Mouse (Mus musculus): ENCODE measurements around the gene Plbd1. TPM values are rescaled to one million over a fixed set of nuclear protein-coding genes. Genes with fewer than 3 reads are reported as not detected.

Plbd1 gene
- polyA plus RNA-seq, 1 experiment from 2014 or later: 4.6 TPM

DNA sequence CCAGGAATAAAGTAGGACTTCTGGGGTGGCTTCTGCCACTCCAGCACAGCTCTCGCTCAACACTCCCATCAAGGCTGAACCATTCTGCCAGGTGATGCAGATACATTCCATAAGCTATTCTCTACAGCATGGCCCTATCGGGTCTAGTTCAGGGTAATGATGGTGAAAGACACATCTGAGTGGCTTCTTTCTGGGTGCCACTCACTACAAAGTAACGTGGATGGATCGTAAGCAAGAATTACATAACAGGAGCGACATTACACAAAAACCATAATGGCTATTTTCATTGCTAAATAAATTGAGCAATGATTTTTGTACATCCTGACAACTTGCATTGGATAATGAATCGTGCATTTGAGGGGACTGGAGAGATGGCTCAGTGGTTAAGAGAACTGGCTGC lies 13.2 kb upstream of the Plbd1 start:
- DNase-seq: no peak
- Histone ChIP-seq H3K4me1 (replicated peaks) (no peaks in the 10 kb centered on the region), H3K36me3 (no peaks in the 10 kb centered on the region), H3K27ac (no peak overlapping the region), H3K4me3 (replicated peaks) (no peak overlapping the region), H3K9ac (no peak overlapping the region), H3K27me3 (no peaks in the 10 kb centered on the region), H3K4me2 (no peak overlapping the region), H3K9me3 (replicated peaks) (no peaks in the 10 kb centered on the region; the same call in 1 of the 2 replicates)
- 77% methylated on average over 6 of the region's 6 CpGs for WGBS (ENCODE audit: insufficient replicate concordance)
- ATAC-seq (ENCODE audit: low read depth): no peak

DNA sequence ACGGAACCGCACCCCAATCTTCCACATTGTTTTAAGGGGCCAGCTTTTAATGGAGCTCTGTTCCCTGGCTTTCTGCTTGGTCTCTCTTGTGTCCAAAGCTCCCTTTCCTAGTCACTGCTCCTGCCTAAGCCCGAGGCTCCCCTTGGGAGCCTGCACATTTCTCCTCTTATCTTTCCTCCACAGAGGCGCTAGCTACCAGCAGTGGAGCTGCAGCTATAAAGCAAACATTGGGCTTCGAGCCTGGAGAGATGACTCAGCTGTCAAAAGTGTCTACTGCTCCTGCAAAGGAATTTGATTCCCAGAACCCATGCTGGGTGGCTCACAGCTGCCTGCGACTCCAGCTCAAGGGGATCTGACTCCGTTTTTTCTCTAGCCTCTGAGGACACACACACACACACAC lies 10.7 kb upstream of the Plbd1 start:
- no peak for DNase-seq
- Histone ChIP-seq H3K4me2 (no peak overlapping the region), H3K27me3 (no peaks in the 10 kb centered on the region), H3K4me3 (replicated peaks) (no peak overlapping the region), H3K4me1 (replicated peaks) (no peaks in the 10 kb centered on the region), H3K27ac (no peak overlapping the region), H3K9me3 (replicated peaks) (no peaks in the 10 kb centered on the region; the same call in 1 of the 2 replicates), H3K9ac (no peak overlapping the region), H3K36me3 (no peaks in the 10 kb centered on the region)
- no peak for ATAC-seq (ENCODE audit: low read depth)
- WGBS (ENCODE audit: insufficient replicate concordance): 36% methylated on average over 7 of the region's 7 CpGs

DNA sequence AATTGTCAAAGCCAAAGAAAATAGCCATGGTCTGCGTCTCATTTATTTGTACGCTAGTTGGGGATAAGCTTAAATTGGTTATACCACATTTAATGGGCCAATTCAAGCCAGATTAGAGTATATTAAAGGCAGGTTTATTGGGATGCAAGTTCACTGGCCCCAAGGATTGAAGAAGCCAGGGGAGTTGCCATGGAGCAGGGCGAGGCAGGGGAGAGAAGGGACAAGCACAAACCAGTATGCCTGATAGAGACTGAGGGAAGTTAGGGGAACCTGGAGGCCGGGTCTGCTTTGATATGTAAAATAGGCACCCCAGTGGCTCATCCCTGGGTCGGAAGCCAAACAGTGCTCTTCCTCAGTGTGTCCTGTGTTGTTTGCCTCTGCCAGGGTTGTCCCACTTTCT lies 7.5 kb upstream of the Plbd1 start:
- Histone ChIP-seq H3K4me1 (replicated peaks) (no peaks in the 10 kb centered on the region), H3K4me3 (replicated peaks) (no peak overlapping the region), H3K4me2 (no peak overlapping the region), H3K36me3 (no peaks in the 10 kb centered on the region), H3K9me3 (replicated peaks) (no peaks in the 10 kb centered on the region; the same call in 1 of the 2 replicates), H3K27me3 (no peaks in the 10 kb centered on the region), H3K9ac (no peak overlapping the region), H3K27ac (no peak overlapping the region)
- WGBS (ENCODE audit: insufficient replicate concordance): 64% methylated on average over 5 of the region's 5 CpGs
- ATAC-seq (ENCODE audit: low read depth) (no peak), DNase-seq (no peak)

DNA sequence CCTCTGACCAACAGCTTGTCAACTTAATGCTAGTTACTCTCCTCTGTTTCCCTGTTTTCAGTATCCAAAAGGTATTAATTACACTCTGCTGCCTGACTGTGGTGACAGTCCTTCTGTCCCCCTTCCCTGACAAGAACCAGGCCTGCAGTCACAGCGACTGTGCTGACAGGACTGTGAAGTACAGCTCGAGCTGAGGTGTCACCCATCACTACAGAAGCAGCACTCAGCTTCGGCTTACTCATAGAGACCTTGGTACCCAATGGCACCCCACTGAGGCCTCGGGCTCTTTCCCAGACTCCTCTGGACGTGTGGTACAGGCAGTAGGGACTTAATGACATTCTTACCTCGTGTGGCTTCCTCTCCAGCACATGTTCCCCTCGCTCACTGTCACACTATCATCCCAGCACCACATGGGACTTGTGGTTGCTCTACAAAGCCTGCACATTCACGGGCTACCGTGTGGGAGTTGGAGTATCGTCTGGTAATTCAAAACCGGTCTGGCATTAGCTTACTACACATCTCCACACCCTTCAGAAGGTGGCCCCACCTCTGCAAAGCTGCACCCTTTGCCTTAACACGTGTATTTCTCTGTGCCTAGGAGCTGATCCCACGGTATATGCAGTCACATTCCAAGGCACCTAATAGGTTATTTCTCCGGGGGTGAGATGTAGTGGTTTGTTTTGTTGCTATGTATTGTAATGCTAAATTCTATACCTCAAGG lies 6.7 kb upstream of the Plbd1 start:
- Histone ChIP-seq H3K27me3 (0 out of 2 replicates have a peak, but pooled peaks cover 4% of the 10 kb centered on the region), H3K9me3 (replicated peaks) (no peaks in the 10 kb centered on the region), H3K4me3 (replicated peaks) (no peak overlapping the region), H3K36me3 (no peaks in the 10 kb centered on the region), H3K4me1 (replicated peaks) (no peaks in the 10 kb centered on the region), H3K27ac (no peak overlapping the region), H3K9ac (no peak overlapping the region), H3K4me2 (no peak overlapping the region)
- DNase-seq: no peak
- 39% methylated on average over 14 of the region's 14 CpGs for WGBS (ENCODE audit: insufficient replicate concordance)
- ATAC-seq (ENCODE audit: low read depth): no peak

DNA sequence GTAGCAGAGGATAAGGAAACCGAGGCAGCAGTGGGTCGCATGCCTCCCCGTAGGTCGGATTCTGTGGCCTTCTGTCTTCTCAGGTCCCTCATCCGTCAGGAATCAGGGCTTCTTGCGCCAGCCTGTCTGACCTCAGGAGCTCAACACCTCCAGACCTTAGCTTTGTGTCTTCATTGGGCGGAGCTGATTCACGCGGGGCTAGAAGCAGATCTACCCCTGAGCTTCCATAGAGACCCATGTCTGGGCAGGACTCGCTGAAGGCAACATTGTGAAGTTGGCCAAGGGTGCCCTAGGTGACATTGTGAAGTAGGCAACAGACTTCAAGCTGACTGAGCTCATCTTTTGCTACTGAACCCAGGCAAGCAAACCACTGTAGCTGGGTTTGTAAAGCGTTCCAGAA lies 335 bp upstream of the Plbd1 start:
- no peak for ATAC-seq (ENCODE audit: low read depth)
- Histone ChIP-seq H3K9me3 (replicated peaks) (no peaks in the 10 kb centered on the region), H3K9ac (0 out of 2 replicates have a peak overlapping the region, but pooled peaks have one; percentile 17), H3K4me2 (peak overlapping the region; percentile 63), H3K27ac (no peak overlapping the region), H3K36me3 (no peaks in the 10 kb centered on the region), H3K4me3 (replicated peaks) (peak overlapping the region; percentile 46), H3K27me3 (peaks cover 37% of the 10 kb centered on the region), H3K4me1 (replicated peaks) (peaks cover 9% of the 10 kb centered on the region)
- DNase-seq: no peak
- WGBS (ENCODE audit: insufficient replicate concordance): 19% methylated on average over 11 of the region's 11 CpGs

DNA sequence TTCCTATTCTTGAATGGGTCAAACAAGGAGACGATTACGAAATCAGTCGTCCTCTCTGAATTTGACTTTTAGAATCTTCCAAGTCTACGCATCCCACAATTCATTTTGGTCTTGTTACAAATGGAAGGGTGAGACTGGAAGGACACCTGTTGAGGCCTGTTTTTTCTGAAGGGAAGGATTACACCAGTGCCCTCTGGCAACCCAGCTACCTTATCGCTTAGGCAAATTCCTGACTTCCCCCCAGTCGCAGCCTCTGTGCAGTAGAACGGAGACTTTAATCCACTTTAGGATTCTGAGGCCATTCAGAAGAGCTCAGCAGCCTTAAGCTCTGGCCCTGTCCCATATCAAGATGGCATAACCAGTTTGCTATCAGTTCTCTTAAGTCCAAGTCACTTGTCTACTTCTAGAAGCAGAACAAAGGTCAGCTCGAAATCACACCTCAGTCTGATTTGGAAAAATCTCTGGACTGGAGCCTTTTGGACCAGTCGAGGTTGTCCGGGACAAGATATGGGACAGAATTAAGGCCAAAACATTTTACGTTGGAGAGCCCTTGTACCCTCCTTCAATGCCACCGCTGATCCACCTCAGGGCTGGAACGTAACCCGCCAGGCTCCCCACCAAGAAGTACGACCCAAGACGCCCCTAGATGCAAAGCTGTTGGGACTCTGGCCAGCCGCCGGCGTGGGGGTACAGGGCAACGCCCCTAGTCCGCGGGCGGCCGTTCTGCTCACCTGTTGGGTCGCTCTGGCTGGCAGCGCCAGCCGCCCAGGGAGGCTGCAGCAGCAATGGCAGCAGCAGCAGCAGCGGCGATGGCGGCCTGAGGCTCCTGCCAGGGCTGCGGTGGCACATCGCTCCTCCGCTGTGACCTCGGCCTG lies 660 bp downstream of the Plbd1 start:
- H3K27ac ChIP-seq: no peak overlapping the region
- no peaks in the 10 kb centered on the region for H3K36me3 ChIP-seq
- WGBS (ENCODE audit: insufficient replicate concordance): 17% methylated on average over 34 of the region's 34 CpGs
- H3K4me1 ChIP-seq (replicated peaks): peaks cover 9% of the 10 kb centered on the region
- DNase-seq (no peak), ATAC-seq (ENCODE audit: low read depth) (no peak)
- peaks cover 37% of the 10 kb centered on the region for H3K27me3 ChIP-seq
- H3K9ac ChIP-seq: peak overlapping the region; percentile 17; the same call in 1 of the 2 replicates
- H3K4me2 ChIP-seq: peak overlapping the region; percentile 63
- peak overlapping the region; percentile 46 for H3K4me3 ChIP-seq (replicated peaks)
- H3K9me3 ChIP-seq (replicated peaks): no peaks in the 10 kb centered on the region

DNA sequence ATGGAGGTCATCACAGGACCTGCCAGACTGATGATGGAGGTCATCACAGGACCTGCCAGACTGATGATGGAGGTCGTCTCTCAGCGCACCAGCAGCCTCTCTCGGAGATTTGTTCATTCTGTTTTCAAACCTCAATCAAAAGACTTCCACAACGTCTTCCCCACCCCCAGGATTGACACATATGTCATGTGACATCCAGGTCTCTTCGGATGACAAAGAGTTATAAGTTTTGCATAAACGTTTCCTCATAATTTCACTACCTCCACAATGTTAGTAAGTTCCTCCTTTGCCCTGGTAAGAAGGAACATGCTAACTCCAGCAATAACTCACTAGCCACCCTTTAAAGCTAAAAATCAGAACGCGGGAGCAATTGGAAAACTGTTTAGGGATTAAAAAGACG lies 2.5 kb downstream of the Plbd1 start:
- Histone ChIP-seq H3K36me3 (no peaks in the 10 kb centered on the region), H3K9ac (no peak overlapping the region), H3K4me1 (replicated peaks) (peaks cover 12% of the 10 kb centered on the region), H3K4me2 (no peak overlapping the region), H3K27me3 (peaks cover 37% of the 10 kb centered on the region), H3K4me3 (replicated peaks) (no peak overlapping the region), H3K27ac (no peak overlapping the region), H3K9me3 (replicated peaks) (no peaks in the 10 kb centered on the region)
- 67% methylated on average over 9 of the region's 9 CpGs for WGBS (ENCODE audit: insufficient replicate concordance)
- DNase-seq (no peak), ATAC-seq (ENCODE audit: low read depth) (no peak)

DNA sequence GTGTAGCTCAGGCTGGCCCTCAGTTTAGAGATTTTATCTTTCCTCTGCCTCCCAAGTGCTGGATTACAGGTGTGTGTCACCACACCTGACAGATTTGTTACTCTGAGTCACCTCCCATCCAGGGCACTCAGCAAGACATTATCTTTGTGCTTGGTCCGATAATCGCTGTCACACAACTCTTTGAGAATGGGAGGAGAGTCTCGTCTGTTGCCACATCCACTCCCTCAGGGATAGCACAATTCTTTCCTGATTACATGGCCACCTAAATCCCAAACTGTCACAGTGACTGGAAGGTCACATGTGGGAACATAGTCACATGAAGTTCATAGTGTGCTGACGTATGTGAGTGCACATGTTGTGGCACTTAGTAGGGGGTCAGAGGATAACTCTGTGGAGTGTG lies 3.4 kb downstream of the Plbd1 start:
- H3K27ac ChIP-seq: no peak overlapping the region
- DNase-seq (no peak), ATAC-seq (ENCODE audit: low read depth) (no peak)
- no peak overlapping the region for H3K9ac ChIP-seq
- no peaks in the 10 kb centered on the region for H3K9me3 ChIP-seq (replicated peaks)
- WGBS (ENCODE audit: insufficient replicate concordance): 69% methylated on average over 4 of the region's 4 CpGs
- H3K4me1 ChIP-seq (replicated peaks): peaks cover 12% of the 10 kb centered on the region
- H3K4me3 ChIP-seq (replicated peaks): no peak overlapping the region
- H3K36me3 ChIP-seq: no peaks in the 10 kb centered on the region
- H3K4me2 ChIP-seq: no peak overlapping the region
- peaks cover 32% of the 10 kb centered on the region for H3K27me3 ChIP-seq

DNA sequence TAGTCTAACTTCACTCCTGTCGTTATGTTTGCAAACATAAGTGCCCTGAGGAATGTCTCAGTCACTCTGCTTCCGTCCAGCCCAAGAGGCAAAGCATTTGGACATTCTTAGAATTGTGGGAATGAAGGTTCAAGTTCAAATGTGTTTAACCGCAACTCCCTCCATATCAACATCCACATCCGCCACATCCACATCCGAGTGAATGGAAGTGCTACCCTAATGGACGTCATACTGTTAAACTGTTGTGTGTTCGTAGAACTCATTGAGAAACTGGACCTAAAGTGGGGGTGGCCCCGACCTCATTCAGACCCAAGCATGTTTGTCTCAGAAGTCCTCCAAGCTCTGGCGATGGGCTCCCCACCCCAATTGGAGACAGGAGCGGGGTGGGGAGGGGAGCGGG lies 5.9 kb downstream of the Plbd1 start:
- DNase-seq (no peak), ATAC-seq (ENCODE audit: low read depth) (no peak)
- peaks cover 11% of the 10 kb centered on the region for H3K4me1 ChIP-seq (replicated peaks)
- no peak overlapping the region for H3K4me3 ChIP-seq (replicated peaks)
- H3K27me3 ChIP-seq: peaks cover 9% of the 10 kb centered on the region
- 53% methylated on average over 11 of the region's 11 CpGs for WGBS (ENCODE audit: insufficient replicate concordance)
- no peak overlapping the region for H3K4me2 ChIP-seq
- no peak overlapping the region for H3K9ac ChIP-seq
- H3K36me3 ChIP-seq: no peaks in the 10 kb centered on the region
- H3K9me3 ChIP-seq (replicated peaks): no peaks in the 10 kb centered on the region
- H3K27ac ChIP-seq: no peak overlapping the region

DNA sequence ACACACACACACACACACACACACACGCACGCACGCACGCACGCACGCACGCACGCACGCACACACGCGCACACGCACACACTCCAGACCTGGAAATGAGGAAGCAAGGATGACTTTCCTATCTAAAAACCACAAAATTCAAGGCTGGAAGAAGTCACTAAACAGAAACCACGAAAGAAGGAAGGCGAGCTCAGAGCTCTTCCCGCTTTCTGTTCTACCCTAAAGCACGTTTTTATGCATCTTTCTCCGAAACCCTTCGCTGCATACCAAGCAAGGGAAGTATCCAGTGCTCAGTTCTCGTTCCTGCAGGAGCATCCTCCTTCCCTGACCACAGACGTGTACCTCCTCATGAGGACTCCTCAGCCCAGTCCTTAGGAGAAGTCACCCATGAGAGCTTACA lies 7.3 kb downstream of the Plbd1 start:
- Histone ChIP-seq H3K9ac (no peak overlapping the region), H3K9me3 (replicated peaks) (no peaks in the 10 kb centered on the region), H3K4me2 (no peak overlapping the region), H3K36me3 (no peaks in the 10 kb centered on the region), H3K27ac (no peak overlapping the region), H3K4me1 (replicated peaks) (peaks cover 11% of the 10 kb centered on the region), H3K27me3 (no peaks in the 10 kb centered on the region), H3K4me3 (replicated peaks) (no peak overlapping the region)
- 62% methylated on average over 20 of the region's 20 CpGs for whole genome bisulfite sequencing (ENCODE audit: insufficient replicate concordance)
- no peak for ATAC-seq (ENCODE audit: low read depth)
- no peak for DNase-seq

DNA sequence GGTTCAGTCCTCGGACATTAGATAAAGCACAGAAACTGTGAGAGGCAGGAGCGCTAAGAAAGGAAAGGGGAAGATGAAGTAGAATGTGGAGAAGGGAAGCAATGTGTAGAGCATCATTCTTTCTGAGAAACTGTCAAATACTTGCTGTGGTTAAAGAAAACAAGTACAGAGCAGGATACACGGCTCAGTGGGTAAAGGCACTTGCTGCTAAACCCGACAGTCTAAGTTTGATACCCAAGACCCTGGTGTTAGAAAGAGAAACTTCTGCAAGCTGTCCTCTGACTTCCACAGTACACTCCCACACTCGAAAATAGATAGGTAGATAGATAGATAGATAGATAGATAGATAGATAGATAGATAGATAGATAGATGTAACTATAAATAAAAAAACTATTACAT lies 8.4 kb downstream of the Plbd1 start:
- DNase-seq (no peak), ATAC-seq (ENCODE audit: low read depth) (no peak)
- Histone ChIP-seq H3K4me3 (replicated peaks) (no peak overlapping the region), H3K36me3 (no peaks in the 10 kb centered on the region), H3K4me1 (replicated peaks) (peaks cover 11% of the 10 kb centered on the region), H3K9me3 (replicated peaks) (no peaks in the 10 kb centered on the region), H3K4me2 (no peak overlapping the region), H3K9ac (no peak overlapping the region), H3K27ac (no peak overlapping the region), H3K27me3 (no peaks in the 10 kb centered on the region)
- WGBS (ENCODE audit: insufficient replicate concordance): 20% methylated on average over 5 of the region's 5 CpGs

Measured in liver, embryonic 13.5 days (tissue).